Mouse (Mus musculus) embryonic facial prominence, embryonic 12.5 days (tissue): Measurements from ENCODE around the gene Cdr2. TPM values are rescaled to one million over a fixed set of nuclear protein-coding genes. Genes with fewer than 3 reads are reported as not detected.
"Not testable (repeated sequence)": the region's sequence is repeated elsewhere in the genome, so short reads cannot be mapped to it uniquely, and the experiment has no call there.

Experiments
- ATAC-seq: fragments of 200-750 bp; cut with Nextera tagmentation; 2 replicates; pipeline ENCODE4 v1.8.0; 2017; ENCODE audit not compliant: insufficient number of reproducible peaks, insufficient read depth, low FRiP score, low TSS enrichment
- H3K27ac ChIP-seq: fragments of 300-500 bp; sonication (generic); 2 replicates; pipeline ENCODE4 v1.5.1; 2016; ENCODE audit warnings: mild to moderate bottlenecking
- H3K27me3 ChIP-seq: fragments of 300-500 bp; sonication (generic); 2 replicates; pipeline ENCODE4 v1.6.1; 2016; ENCODE audit warnings: mild to moderate bottlenecking, moderate library complexity
- H3K36me3 ChIP-seq: fragments of 300-500 bp; sonication (generic); 2 replicates; pipeline ENCODE4 v1.6.1; 2016; ENCODE audit warnings: mild to moderate bottlenecking
- H3K4me1 ChIP-seq: fragments of 300-500 bp; sonication (generic); 2 replicates; pipeline ENCODE4 v1.6.1; 2016
- H3K4me2 ChIP-seq: fragments of 300-500 bp; sonication (generic); replicated peaks from 2 replicates; pipeline ENCODE4 v1.6.1; 2016; ENCODE audit warnings: mild to moderate bottlenecking, moderate library complexity
- H3K4me3 ChIP-seq: fragments of 300-500 bp; sonication (generic); 2 replicates; pipeline ENCODE4 v1.5.1; 2016; ENCODE audit warnings: mild to moderate bottlenecking
- H3K9ac ChIP-seq: fragments of 300-500 bp; sonication (generic); 2 replicates; pipeline ENCODE4 v1.6.1; 2016; ENCODE audit warnings: mild to moderate bottlenecking, moderate library complexity
- H3K9me3 ChIP-seq: fragments of 300-500 bp; sonication (generic); 2 replicates; pipeline ENCODE4 v1.6.1; 2016; ENCODE audit warnings: mild to moderate bottlenecking, moderate library complexity
- WGBS: fragments of 180-500 bp; shearing (Covaris S2); methylation state at CpG from one replicate; pipeline ENCODE4 v1.1.7; 2016; 5-methylcytosine and 5-hydroxymethylcytosine counted together
- polyA plus RNA-seq: library from polyadenylated mRNA; unstranded; fragments of >200 nt; fragmentation: Nextera tagmentation; extraction: Ambion mirVana; gene quantifications from 2 replicates; pipeline ENCODE4 v1.2.1, GENCODE M21; 2016

Gene Cdr2
- polyA plus RNA-seq, 1 experiment from 2014 or later = 14.3 TPM

- H3K9me3 ChIP-seq = no peaks in the 10 kb centered on the region
- H3K4me3 ChIP-seq = no peak overlapping the region
- ATAC-seq = no peak
- no peaks in the 10 kb centered on the region for H3K36me3 ChIP-seq
- no peak overlapping the region for H3K27ac ChIP-seq
- H3K4me2 ChIP-seq = no peak overlapping the region
- WGBS = 67% methylated on average over 3 of the region's 3 CpGs
- no peak overlapping the region for H3K9ac ChIP-seq
- no peaks in the 10 kb centered on the region for H3K4me1 ChIP-seq
- H3K27me3 ChIP-seq = no peaks in the 10 kb centered on the region
Measured at GRCm38 (mm10) chr7:121000065-121000822, 18.1 kb upstream of the Cdr2 start.

- Histone ChIP-seq H3K4me2 (no peak overlapping the region), H3K4me1 (no peaks in the 10 kb centered on the region), H3K4me3 (no peak overlapping the region), H3K27me3 (no peaks in the 10 kb centered on the region), H3K9me3 (no peaks in the 10 kb centered on the region), H3K27ac (no peak overlapping the region), H3K36me3 (no peaks in the 10 kb centered on the region), H3K9ac (no peak overlapping the region)
- 69% methylated on average over 2 of the region's 2 CpGs for WGBS
- ATAC-seq = no peak
Measured at GRCm38 (mm10) chr7:120999021-120999530, 17.0 kb upstream of the Cdr2 start.

GRCm38 (mm10) chr7:120991191-120991590, 9.1 kb upstream of the Cdr2 start:
- ATAC-seq = no peak
- no peak overlapping the region for H3K4me2 ChIP-seq
- 75% methylated on average over 8 of the region's 8 CpGs for WGBS

GRCm38 (mm10) chr7:120982968-120983367, 856 bp upstream of the Cdr2 start:
- ATAC-seq = no peak
- H3K4me1 ChIP-seq = 0 out of 2 replicates have a peak, but pooled peaks cover 7% of the 10 kb centered on the region
- H3K9ac ChIP-seq = peak overlapping the region; percentile 70
- peak overlapping the region; percentile 81 for H3K4me2 ChIP-seq
- whole genome bisulfite sequencing = 13% methylated on average over 7 of the region's 7 CpGs
- no peaks in the 10 kb centered on the region for H3K27me3 ChIP-seq
- no peaks in the 10 kb centered on the region for H3K36me3 ChIP-seq
- H3K27ac ChIP-seq = no peak overlapping the region; the same call in 1 of the 2 replicates
- no peaks in the 10 kb centered on the region for H3K9me3 ChIP-seq
- peak overlapping the region; percentile 94 for H3K4me3 ChIP-seq

More at GRCm38 (mm10) chr7:120991191-120991590, 9.1 kb upstream of the Cdr2 start:
- Histone ChIP-seq H3K4me3 (no peak overlapping the region), H3K27ac (no peak overlapping the region), H3K9me3 (no peaks in the 10 kb centered on the region), H3K27me3 (no peaks in the 10 kb centered on the region), H3K4me1 (no peaks in the 10 kb centered on the region), H3K9ac (no peak overlapping the region), H3K36me3 (no peaks in the 10 kb centered on the region)

- Histone ChIP-seq H3K27ac (peak overlapping the region; percentile 81), H3K36me3 (no peaks in the 10 kb centered on the region), H3K27me3 (no peaks in the 10 kb centered on the region), H3K9me3 (no peaks in the 10 kb centered on the region), H3K4me1 (peaks cover 7% of the 10 kb centered on the region; the same call in 1 of the 2 replicates), H3K4me2 (peak overlapping the region; percentile 81), H3K4me3 (peak overlapping the region; percentile 94), H3K9ac (peak overlapping the region; percentile 87)
- 5% methylated on average over 39 of the region's 39 CpGs for WGBS
- peak; percentile 49 for ATAC-seq
Measured at GRCm38 (mm10) chr7:120980931-120981924, 884 bp downstream of the Cdr2 start.

GRCm38 (mm10) chr7:120980041-120980440, 2.1 kb downstream of the Cdr2 start:
- no peaks in the 10 kb centered on the region for H3K36me3 ChIP-seq
- no peak for ATAC-seq
- no peaks in the 10 kb centered on the region for H3K9me3 ChIP-seq
- no peak overlapping the region for H3K4me3 ChIP-seq
- H3K9ac ChIP-seq = no peak overlapping the region
- H3K4me1 ChIP-seq = peaks cover 7% of the 10 kb centered on the region; the same call in 1 of the 2 replicates
- no peaks in the 10 kb centered on the region for H3K27me3 ChIP-seq
- H3K4me2 ChIP-seq = peak overlapping the region; percentile 15; the same call in 1 of the 2 replicates
- H3K27ac ChIP-seq = no peak overlapping the region
- WGBS = 92% methylated on average over 4 of the region's 4 CpGs

GRCm38 (mm10) chr7:120977063-120977462, 5.0 kb downstream of the Cdr2 start:
- Histone ChIP-seq H3K4me2 (no peak overlapping the region), H3K4me3 (no peak overlapping the region), H3K36me3 (no peaks in the 10 kb centered on the region), H3K9me3 (no peaks in the 10 kb centered on the region), H3K4me1 (peaks cover 7% of the 10 kb centered on the region; the same call in 1 of the 2 replicates), H3K27ac (no peak overlapping the region), H3K27me3 (no peaks in the 10 kb centered on the region), H3K9ac (no peak overlapping the region)
- no peak for ATAC-seq
- WGBS = 47% methylated on average over 7 of the region's 7 CpGs

GRCm38 (mm10) chr7:120974001-120974400, 8.1 kb downstream of the Cdr2 start:
- peaks cover 2% of the 10 kb centered on the region; the same call in 1 of the 2 replicates for H3K4me1 ChIP-seq
- 88% methylated on average over 3 of the region's 3 CpGs for WGBS
- H3K4me2 ChIP-seq = no peak overlapping the region
- no peak overlapping the region for H3K4me3 ChIP-seq
- ATAC-seq = no peak
- H3K36me3 ChIP-seq = 0 out of 2 replicates have a peak, but pooled peaks cover 3% of the 10 kb centered on the region
- no peak overlapping the region for H3K9ac ChIP-seq
- H3K27ac ChIP-seq = no peak overlapping the region
- H3K27me3 ChIP-seq = no peaks in the 10 kb centered on the region
- no peaks in the 10 kb centered on the region for H3K9me3 ChIP-seq

- not testable (repeated sequence) for H3K4me2 ChIP-seq, H3K27me3 ChIP-seq, H3K9ac ChIP-seq, H3K4me1 ChIP-seq, H3K36me3 ChIP-seq, H3K9me3 ChIP-seq, H3K27ac ChIP-seq, H3K4me3 ChIP-seq, ATAC-seq
- WGBS = 61% methylated on average over 2 of the region's 2 CpGs
Measured at GRCm38 (mm10) chr7:120972471-120972870, 9.6 kb downstream of the Cdr2 start.

GRCm38 (mm10) chr7:120970112-120970511, 12.0 kb downstream of the Cdr2 start:
- Histone ChIP-seq H3K27me3 (no peaks in the 10 kb centered on the region), H3K4me1 (no peaks in the 10 kb centered on the region), H3K27ac (no peak overlapping the region), H3K4me3 (no peak overlapping the region), H3K4me2 (no peak overlapping the region), H3K36me3 (0 out of 2 replicates have a peak, but pooled peaks cover 6% of the 10 kb centered on the region), H3K9me3 (no peaks in the 10 kb centered on the region), H3K9ac (no peak overlapping the region)
- ATAC-seq = no peak
- 86% methylated on average over 5 of the region's 5 CpGs for WGBS

- H3K36me3 ChIP-seq = 0 out of 2 replicates have a peak, but pooled peaks cover 6% of the 10 kb centered on the region
- H3K9me3 ChIP-seq = no peaks in the 10 kb centered on the region
- H3K27me3 ChIP-seq = no peaks in the 10 kb centered on the region
- no peaks in the 10 kb centered on the region for H3K4me1 ChIP-seq
- no peak overlapping the region for H3K9ac ChIP-seq
- H3K4me2 ChIP-seq = no peak overlapping the region
- no peak for ATAC-seq
- H3K27ac ChIP-seq = no peak overlapping the region
- 89% methylated on average over 7 of the region's 7 CpGs for WGBS
- H3K4me3 ChIP-seq = no peak overlapping the region
Measured at GRCm38 (mm10) chr7:120969221-120969620, 12.9 kb downstream of the Cdr2 start.
